Mouse (Mus musculus) olfactory bulb, adult 2 months (tissue): Measurements from ENCODE around the gene Tsc22d3. TPM values are rescaled to one million over a fixed set of nuclear protein-coding genes. Genes with fewer than 3 reads are reported as not detected.
A peak's percentile ranks its signal among the peaks of the same experiment; 100 is the strongest.

Experiments used
- H3K27ac ChIP-seq: fragments of 200-500 bp; 2 replicates; pipeline ENCODE4 v1.5.1; 2012; ENCODE audit warnings: low read depth, low read length; ENCODE audit not compliant: insufficient read depth
- H3K4me1 ChIP-seq: fragments of 200-500 bp; 2 replicates; pipeline ENCODE4 v1.6.1; 2012; ENCODE audit warnings: low read length; ENCODE audit not compliant: control insufficient read depth, insufficient read depth
- H3K4me3 ChIP-seq: fragments of 200-500 bp; 2 replicates; pipeline ENCODE4 v1.5.1; 2012; ENCODE audit warnings: mild to moderate bottlenecking, low read depth, low read length, moderate library complexity; ENCODE audit not compliant: insufficient read depth
- CTCF ChIP-seq: fragments of 200-500 bp; IDR thresholded peaks from 2 replicates; pipeline ENCODE4 v1.5.1; 2012; ENCODE audit warnings: low read depth, mild to moderate bottlenecking, low read length, moderate library complexity; ENCODE audit not compliant: insufficient read depth
- POLR2A ChIP-seq: fragments of 200-500 bp; IDR thresholded peaks from 2 replicates; pipeline ENCODE4 v1.6.1; 2012; ENCODE audit warnings: mild to moderate bottlenecking, low read depth, low read length, moderate library complexity; ENCODE audit not compliant: insufficient read depth
- WGBS: fragments of 180-500 bp; shearing (Covaris S2); methylation state at CpG from one replicate; pipeline ENCODE4 v1.1.7; 2018; 5-methylcytosine and 5-hydroxymethylcytosine counted together
- polyA plus RNA-seq: library from polyadenylated mRNA; stranded (reverse); fragments of >200 nt; gene quantifications from 2 replicates; pipeline ENCODE4 v1.2.4, GENCODE M21; 2012; ENCODE audit warnings: low replicate concordance; ENCODE audit not compliant: missing spikeins, insufficient read depth, insufficient read length

The Tsc22d3 gene
- not detected in 2 replicates for polyA plus RNA-seq

- Histone ChIP-seq H3K4me3 (peak within 1 kb of the TSS; percentile 55), H3K4me1 (peaks cover 12% of the 10 kb centered on the region; the same call in 1 of the 2 replicates), H3K27ac (no peak within 1 kb of the TSS)
- 17% methylated on average over 28 of the region's 28 CpGs for WGBS
- TF ChIP-seq CTCF (no peak), POLR2A (no peak)
Observed at GRCm38 (mm10) chrX:140600410-140601109, at the start of gene Tsc22d3. Gene Tsc22d3, minus strand, starts transcription at chrX:140600659.

GRCm38 (mm10) chrX:140639592-140639991 lies 39.1 kb upstream of the Tsc22d3 start:
- no peak for TF ChIP-seq POLR2A
- TF ChIP-seq CTCF = no peak
- no peak overlapping the region for H3K4me3 ChIP-seq
- 65% methylated on average over 2 of the region's 2 CpGs for WGBS
- H3K4me1 ChIP-seq = no peaks in the 10 kb centered on the region
- no peak overlapping the region for H3K27ac ChIP-seq

GRCm38 (mm10) chrX:140638028-140638427 lies 37.6 kb upstream of the Tsc22d3 start:
- Histone ChIP-seq H3K27ac (no peak overlapping the region), H3K4me1 (no peaks in the 10 kb centered on the region), H3K4me3 (no peak overlapping the region)
- TF ChIP-seq POLR2A (no peak), CTCF (no peak)
- 86% methylated on average over 5 of the region's 5 CpGs for WGBS

GRCm38 (mm10) chrX:140624875-140625594 lies 24.6 kb upstream of the Tsc22d3 start:
- Histone ChIP-seq H3K4me3 (no peak overlapping the region), H3K27ac (no peak overlapping the region), H3K4me1 (no peaks in the 10 kb centered on the region)
- 73% methylated on average over 12 of the region's 12 CpGs for WGBS
- TF ChIP-seq POLR2A (no peak), CTCF (no peak)

GRCm38 (mm10) chrX:140609938-140610337 lies 9.5 kb upstream of the Tsc22d3 start:
- no peak for TF ChIP-seq CTCF
- TF ChIP-seq POLR2A = no peak
- no peak overlapping the region for H3K4me3 ChIP-seq
- WGBS = 91% methylated on average over 4 of the region's 4 CpGs
- H3K4me1 ChIP-seq = no peaks in the 10 kb centered on the region
- no peak overlapping the region for H3K27ac ChIP-seq

GRCm38 (mm10) chrX:140601884-140602283 lies 1.4 kb upstream of the Tsc22d3 start:
- TF ChIP-seq POLR2A (no peak), CTCF (no peak)
- Histone ChIP-seq H3K4me3 (no peak overlapping the region), H3K27ac (no peak overlapping the region), H3K4me1 (peaks cover 12% of the 10 kb centered on the region; the same call in 1 of the 2 replicates)
- 84% methylated on average over 3 of the region's 3 CpGs for WGBS

GRCm38 (mm10) chrX:140601311-140601710 lies 852 bp upstream of the Tsc22d3 start:
- H3K4me1 ChIP-seq = peaks cover 12% of the 10 kb centered on the region; the same call in 1 of the 2 replicates

GRCm38 (mm10) chrX:140599561-140600409 lies 674 bp downstream of the Tsc22d3 start:
- peak overlapping the region; percentile 55 for H3K4me3 ChIP-seq
- TF ChIP-seq CTCF = no peak
- TF ChIP-seq POLR2A = no peak
- WGBS = 21% methylated on average over 78 of the region's 78 CpGs

More at GRCm38 (mm10) chrX:140601311-140601710, 852 bp upstream of the Tsc22d3 start:
- no peak overlapping the region for H3K27ac ChIP-seq
- WGBS = 79% methylated on average over 4 of the region's 4 CpGs
- no peak for TF ChIP-seq CTCF
- no peak for TF ChIP-seq POLR2A
- H3K4me3 ChIP-seq = no peak overlapping the region

More at GRCm38 (mm10) chrX:140599561-140600409, 674 bp downstream of the Tsc22d3 start:
- peaks cover 12% of the 10 kb centered on the region; the same call in 1 of the 2 replicates for H3K4me1 ChIP-seq
- H3K27ac ChIP-seq = no peak overlapping the region
